Mouse (Mus musculus) liver, postnatal 0 days (tissue): ENCODE measurements at regions not wholly inside any gene's neighbourhood (a gene's known extent, or its start where the extent isn't known, plus 50 kb on each side); places are given as distances from the start of the nearest gene placed in this dataset.

Experiments
- CTCF ChIP-seq: sonication (generic); IDR thresholded peaks from 2 replicates; pipeline ENCODE4 v1.5.1; 2016; ENCODE audit warnings: antibody characterized with exemption, low read depth
- EP300 ChIP-seq: IDR thresholded peaks from 2 replicates; pipeline ENCODE4 v1.6.1; 2016; ENCODE audit warnings: antibody characterized with exemption, low read depth, mild to moderate bottlenecking

DNA sequence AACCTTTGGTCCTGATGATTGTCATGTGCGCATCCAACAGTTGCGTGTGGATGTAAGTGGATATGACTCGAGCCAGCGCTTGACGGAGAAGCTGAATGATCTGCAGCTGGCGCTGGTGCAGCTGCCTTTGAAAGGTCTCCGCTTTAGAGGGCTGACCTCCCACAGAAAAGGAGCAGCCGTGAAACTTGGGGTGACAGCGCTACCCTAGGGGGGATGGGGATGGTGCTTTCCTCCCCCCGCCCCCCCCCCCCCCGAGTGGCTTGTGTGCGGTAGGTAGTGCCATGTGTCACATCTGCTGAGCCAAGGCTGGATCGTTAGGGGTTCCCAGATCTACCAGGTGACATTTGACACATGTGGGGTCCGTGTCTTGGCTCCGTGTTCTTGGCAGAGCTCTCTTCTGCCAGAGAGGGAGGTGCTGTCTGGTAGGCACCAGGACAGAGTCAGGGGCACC is 118.7 kb downstream of the Asb1 start:
- TF ChIP-seq EP300 (no peak), CTCF (no peak)
